Mouse (Mus musculus): ENCODE measurements around the gene Qrich1. TPM values are rescaled to one million over a fixed set of nuclear protein-coding genes. Genes with fewer than 3 reads are reported as not detected.
A peak's percentile ranks its signal among the peaks of the same experiment; 100 is the strongest.
"Not testable (repeated sequence)": the region's sequence is repeated elsewhere in the genome, so short reads cannot be mapped to it uniquely, and the experiment has no call there.

The Qrich1 gene
- total RNA-seq, 1 experiment from 2014 or later = 180 TPM

DNA sequence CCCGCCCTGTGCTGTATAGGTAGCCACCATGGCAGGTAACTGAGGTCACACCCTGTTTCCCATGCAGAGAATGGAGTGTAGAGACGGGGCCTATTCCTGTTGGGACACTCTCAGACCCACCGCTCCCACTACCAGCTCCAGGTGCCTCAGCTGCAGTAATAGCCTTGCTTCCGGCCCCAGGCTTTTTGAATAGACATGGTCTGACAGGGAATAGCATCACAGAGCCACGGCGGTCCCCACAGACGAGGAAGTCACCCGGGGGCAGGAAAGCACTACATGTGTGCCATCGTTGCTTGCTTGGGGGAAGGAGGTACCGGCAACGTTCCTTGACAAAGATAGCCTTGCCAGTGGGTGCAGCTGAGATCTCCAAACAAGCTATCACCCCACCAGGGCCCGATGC, 58.3 kb downstream of the Qrich1 start:
- no peak for ATAC-seq (replicated peaks; ENCODE audit: insufficient number of reproducible peaks, low FRiP score, low TSS enrichment, poor library complexity, severe bottlenecking)

DNA sequence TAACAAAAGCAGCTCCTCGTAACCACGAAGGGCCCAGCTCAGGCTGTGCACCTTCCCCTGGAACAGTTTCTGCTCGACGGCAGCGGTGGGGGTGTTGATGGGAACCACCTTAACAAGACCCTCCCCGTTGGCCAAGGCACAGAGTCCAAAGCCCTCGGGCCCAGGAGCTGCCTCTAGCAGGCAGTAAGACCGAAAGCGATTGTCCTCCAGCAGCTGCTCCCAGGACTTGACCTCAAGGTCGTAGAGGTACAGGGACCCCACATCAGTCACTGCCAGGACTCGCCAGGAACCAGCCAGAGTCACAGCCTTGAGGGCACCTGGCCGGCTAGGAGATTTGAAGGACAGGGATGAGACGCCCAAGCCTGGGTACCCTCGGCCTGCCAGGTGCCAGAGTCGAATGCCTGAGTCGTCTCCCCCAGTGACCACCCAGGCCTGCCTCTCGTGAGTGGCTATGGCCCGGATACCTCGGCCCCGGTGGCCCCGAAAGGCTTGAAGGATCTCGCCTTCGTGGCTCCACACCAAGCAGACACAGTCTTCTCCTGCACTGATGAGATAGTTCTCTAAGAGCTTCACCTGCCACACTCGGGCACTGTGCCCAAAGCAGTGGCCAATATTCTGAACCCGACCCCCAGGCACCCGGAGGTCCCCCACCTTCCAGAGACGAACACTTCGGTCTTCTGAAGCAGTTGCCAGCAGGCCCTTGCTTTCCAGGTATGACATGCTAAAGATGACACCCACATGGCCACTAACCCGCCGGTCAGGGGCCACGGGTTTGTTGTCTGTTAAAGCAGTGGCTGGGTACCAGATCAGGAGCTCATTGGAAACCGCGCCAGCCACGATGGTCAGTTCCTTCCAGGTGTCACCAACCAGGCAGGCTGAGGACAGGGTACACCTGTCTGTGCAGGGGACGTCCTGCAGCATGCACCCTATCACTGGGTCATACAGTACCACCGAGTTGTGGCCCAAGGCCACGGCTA, 59.0 kb downstream of the Qrich1 start:
- ATAC-seq (replicated peaks; ENCODE audit: insufficient number of reproducible peaks, low FRiP score, low TSS enrichment, poor library complexity, severe bottlenecking) = no peak

DNA sequence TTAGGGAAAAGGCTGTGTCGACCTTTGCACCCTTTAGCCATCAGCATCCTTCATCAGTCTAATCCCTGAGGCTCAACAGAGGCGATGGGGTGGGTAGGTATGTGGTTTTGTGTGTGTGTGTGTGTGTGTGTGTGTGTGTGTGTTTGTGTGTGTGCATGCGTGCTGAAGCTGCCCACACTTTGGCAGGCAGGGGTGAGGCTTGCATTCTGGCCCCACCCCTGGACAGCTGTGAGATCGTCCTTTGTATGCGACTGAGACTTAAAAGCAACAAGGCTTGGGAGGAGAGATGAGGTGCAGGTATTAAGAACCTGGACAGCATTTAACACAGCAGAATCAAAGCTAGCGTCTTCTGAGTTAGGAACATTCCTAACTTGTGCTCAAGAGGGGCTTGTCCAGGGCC, 60.4 kb downstream of the Qrich1 start:
- ATAC-seq (replicated peaks; ENCODE audit: insufficient number of reproducible peaks, low FRiP score, low TSS enrichment, poor library complexity, severe bottlenecking) = no peak

DNA sequence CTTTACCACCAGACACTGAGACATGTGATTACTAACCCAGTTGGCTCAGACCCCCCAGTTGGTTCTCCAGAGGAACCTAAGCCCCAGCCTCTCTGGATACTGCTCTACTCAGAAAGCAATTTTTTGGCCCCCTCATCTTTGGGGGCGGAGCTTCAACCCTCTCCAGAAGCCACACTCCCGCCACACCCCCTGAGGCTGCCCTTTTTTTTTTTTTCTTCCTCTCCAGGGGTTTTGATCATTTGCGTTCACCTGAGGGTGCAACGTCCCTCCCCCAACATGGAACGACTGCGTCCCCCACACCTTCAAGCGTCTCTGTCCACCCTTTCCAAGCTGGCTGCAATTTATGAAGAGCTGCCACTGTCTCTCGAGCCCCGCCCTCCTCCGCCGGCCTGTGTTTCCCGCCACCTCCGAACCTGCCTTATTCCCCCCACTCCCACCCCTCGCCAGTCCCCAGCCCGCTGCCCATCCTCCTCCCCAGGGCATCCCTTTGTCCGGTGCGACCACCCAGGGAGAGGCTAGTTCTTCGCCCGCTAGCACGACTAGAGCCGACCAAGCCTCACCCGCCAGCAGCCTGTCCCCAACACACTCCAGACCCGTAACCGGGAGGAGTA, 61.4 kb downstream of the Qrich1 start:
- ATAC-seq (replicated peaks; ENCODE audit: insufficient number of reproducible peaks, low FRiP score, low TSS enrichment, poor library complexity, severe bottlenecking) = no peak

DNA sequence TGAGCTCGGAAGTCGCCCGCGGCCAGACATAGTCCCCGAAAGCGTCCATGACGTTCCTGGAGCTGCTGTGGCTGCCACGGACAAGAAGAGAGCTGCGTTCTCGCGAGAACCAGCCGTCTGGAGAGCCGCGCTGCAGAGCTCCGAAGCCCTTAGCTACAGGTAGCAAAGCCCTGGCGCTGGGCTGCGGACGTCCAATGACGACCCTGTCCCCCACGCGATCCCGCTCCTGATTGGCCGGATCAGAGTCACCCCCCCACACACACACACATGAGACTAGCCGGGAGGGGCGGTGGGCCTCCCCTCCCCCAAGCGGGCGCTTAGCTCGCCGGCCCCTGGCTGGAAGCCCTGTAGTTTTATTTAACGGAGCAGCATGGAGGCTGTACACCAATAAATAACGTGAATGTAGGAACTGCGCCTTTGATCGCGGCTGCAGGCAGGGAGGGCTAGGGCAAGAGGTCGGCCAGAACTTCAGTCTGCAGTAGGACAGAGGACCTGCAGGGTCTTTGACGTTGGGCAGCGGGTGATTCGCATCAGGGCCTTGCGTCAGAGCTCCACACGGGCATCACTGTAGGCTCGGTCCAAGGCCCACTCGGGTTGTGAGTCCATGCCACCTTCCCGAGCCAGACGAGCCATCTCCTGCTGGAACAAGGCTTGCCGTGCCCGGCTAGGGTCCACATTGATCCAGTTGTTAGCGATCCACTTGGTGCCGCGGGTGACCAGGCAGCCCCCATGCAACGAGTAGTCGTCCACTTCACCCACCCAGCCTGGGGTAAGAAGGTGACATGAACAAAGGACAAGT, 62.1 kb downstream of the Qrich1 start, which contains the start of gene Wdr6:
TSS of gene Wdr6 (minus strand) at position 195 of the 799 bp plus-strand sequence.
- peak; percentile 59 for ATAC-seq (replicated peaks; ENCODE audit: insufficient number of reproducible peaks, low FRiP score, low TSS enrichment, poor library complexity, severe bottlenecking)

DNA sequence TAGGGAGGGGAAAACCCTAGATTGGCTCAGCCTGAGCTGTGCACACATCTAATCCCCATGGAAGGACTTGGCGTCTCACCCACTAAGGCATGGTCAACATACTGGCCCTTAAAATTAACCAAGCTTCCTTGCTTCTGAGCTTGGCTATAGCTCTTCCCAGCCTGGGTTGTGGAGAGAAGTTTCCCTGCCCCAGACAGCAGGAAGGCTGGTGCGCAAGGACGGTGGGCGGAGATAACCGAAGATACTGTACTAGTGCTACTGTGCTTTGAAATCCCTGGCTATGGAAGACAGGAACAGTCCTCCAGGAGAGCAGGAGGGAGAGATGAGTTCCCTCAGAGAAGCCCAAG, 62.7 kb downstream of the Qrich1 start:
- ATAC-seq (replicated peaks; ENCODE audit: insufficient number of reproducible peaks, low FRiP score, low TSS enrichment, poor library complexity, severe bottlenecking) = no peak

DNA sequence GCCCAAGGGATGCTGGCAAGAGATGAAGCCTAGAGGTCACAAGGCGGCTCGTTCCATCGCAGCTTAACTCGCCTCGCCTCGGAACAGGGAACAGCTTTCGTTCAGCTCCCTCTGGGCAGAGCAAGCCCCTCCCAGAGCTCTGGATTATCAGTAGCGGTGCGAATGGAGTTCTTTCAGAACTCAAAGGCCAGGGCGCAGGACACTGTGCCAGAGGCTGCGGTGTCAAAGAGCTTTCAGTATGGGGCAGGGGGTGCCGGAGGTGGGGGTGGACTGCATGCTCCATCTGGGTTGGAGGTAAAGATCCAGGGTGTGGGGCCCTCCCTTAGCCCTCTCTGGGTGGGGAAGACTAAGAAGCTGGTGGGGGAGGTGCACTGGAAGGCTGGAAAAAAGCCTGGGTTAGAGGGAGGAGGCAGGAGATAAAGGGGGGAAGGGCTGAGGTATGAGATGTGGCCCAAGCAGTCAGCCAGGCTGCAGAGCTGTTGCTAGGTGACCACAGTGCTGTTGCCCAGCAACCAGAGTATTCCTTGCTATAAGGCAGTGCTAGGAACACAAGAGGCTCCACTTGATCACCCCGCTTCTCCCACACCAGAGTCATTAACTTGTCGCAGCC, 71.1 kb downstream of the Qrich1 start:
- ATAC-seq (replicated peaks; ENCODE audit: insufficient number of reproducible peaks, low FRiP score, low TSS enrichment, poor library complexity, severe bottlenecking) = no peak

DNA sequence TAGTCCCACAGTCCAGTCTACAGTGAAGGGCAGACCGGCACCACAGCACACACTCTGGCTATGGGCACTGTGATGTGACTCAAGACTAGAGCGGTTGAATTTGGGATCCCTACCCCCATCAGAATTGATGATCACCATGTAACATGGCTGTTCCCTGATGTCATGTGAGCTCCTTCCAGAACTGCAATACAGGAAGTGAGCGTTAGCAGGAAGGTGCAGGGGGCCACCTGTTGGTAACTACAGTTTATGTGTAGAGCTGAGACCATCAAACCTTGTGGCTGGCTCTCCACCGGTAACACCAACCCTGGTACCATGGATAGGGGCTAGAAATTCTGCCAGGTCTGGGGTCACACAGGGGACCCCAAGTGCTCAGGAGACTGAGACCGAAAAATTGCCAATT, 72.6 kb downstream of the Qrich1 start:
- no peak for ATAC-seq (replicated peaks; ENCODE audit: insufficient number of reproducible peaks, low FRiP score, low TSS enrichment, poor library complexity, severe bottlenecking)

DNA sequence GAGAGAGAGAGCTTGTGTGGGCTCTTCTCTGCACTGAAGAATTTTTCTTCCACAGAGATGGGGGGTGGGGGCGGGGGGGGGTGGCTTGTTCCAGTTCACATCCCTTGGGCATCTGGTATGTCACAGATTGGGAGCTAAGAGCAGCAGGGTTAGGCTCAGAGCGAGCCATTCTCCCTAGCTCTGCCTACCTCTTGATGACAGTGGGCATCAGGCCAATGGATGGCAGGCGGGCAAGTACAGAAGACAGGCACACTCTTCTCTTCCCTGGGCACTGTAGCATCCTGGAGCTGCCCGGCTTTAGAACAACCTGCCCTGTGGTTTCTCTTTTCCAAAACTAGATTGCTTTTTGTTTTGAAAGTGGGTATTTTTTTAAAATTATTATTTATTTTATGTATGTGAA, 74.9 kb downstream of the Qrich1 start:
- ATAC-seq (replicated peaks; ENCODE audit: insufficient number of reproducible peaks, low FRiP score, low TSS enrichment, poor library complexity, severe bottlenecking) = no peak

DNA sequence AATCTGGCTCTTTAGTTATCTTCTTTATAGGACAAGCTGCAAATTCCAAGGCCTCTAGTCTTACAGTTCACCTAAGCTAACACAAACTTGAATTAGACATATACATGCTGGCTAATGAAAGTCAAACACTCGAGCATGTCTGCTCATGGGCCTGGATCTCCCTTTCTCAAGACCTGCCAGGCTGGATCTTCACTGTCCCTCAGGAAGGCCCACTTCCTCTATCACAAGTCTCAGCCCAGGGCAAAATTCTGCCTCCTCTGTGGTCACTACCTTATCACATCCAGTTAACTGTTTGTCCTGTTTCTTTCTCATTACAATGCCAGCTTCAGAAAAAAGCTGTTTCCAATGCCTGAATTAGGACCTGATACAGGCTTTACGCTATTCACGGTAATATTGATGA, 77.7 kb downstream of the Qrich1 start:
- no peak for ATAC-seq (replicated peaks; ENCODE audit: insufficient number of reproducible peaks, low FRiP score, low TSS enrichment, poor library complexity, severe bottlenecking)

DNA sequence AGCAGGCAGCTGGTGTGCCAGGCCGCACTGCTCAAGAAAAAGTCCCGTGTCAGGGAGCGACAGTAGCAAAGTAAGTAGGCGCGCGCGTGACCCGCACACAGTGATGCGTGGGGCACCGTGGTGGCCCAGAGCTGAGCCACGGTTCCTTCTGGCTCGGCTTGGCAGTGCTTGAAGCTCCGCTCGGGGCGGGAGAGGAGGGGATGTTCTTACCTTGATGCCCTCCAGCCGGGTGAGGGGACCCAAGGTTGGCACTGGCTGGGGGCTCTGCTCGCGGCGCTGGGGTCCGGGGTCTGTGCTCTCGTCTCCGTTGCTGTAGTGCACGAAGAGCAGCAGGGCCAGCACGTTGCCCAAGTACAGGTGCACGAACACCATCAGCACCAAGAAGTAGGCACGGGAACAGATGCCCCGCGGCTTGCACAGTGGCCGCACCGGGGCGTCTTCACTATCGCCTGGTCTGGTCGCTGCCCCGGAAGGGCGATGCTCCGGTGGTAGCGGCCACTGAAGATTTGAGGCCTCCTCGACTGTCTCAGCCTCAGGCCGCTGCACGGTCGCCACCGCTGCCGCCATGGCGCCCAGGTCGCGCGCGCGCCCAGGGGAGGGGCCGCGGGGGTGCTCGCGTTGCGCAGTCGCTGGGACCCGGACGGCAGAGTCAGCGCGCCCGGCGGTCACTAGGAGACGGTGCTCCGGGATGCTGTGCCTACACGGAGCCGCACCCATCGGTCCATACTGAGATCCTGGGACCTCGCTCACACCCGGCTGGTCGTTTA, 80.6 kb downstream of the Qrich1 start, which contains the start of gene P4htm:
TSS of gene P4htm (minus strand) at position 670 of the 767 bp plus-strand sequence.
- peak; percentile 45 for ATAC-seq (replicated peaks; ENCODE audit: insufficient number of reproducible peaks, low FRiP score, low TSS enrichment, poor library complexity, severe bottlenecking)

DNA sequence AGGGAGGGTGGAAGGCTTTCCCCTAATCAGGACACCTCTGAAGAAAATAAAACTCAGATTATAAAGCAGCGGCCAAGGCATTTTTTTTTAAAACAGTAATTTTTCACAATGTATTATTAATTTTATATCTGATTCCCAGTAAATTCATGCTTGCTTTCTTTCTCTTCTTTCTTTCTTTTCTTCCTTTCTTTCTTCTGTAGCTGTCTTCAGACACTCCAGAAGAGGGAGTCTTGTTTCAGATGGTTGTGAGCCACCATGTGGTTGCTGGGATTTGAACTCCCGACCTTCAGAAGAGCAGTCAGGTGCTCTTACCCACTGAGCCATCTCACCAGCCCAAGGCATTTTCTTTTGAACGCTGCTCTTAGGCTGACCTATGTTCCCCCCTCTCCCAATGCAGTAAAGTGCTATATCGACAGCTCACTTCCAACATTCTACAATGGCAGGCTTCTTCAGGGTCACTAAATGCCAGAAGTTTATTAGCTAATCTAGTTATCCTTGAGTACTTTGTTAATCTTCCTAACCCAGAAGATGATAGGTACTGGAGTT, 82.5 kb downstream of the Qrich1 start:
- ATAC-seq (replicated peaks; ENCODE audit: insufficient number of reproducible peaks, low FRiP score, low TSS enrichment, poor library complexity, severe bottlenecking) = no peak

DNA sequence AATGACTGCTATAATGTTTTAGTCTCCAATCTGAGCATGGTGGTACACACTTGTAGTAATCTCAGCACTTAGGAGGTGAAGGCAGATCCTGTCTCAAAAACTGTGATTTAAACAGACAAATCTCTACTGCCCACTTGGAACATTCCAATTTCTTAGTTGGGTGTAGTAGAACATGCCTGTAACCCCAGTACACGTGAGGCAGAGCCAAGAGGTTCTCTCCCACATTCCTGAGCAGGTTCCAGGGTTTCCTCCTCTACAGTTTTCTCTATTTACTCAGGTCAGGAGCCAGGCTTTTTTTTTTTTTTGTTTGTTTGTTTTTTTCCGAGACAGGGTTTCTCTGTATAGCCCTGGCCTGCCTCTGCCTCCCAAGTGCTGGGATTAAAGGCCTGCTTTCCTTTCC, 83.4 kb downstream of the Qrich1 start:
- no peak for ATAC-seq (replicated peaks; ENCODE audit: insufficient number of reproducible peaks, low FRiP score, low TSS enrichment, poor library complexity, severe bottlenecking)

DNA sequence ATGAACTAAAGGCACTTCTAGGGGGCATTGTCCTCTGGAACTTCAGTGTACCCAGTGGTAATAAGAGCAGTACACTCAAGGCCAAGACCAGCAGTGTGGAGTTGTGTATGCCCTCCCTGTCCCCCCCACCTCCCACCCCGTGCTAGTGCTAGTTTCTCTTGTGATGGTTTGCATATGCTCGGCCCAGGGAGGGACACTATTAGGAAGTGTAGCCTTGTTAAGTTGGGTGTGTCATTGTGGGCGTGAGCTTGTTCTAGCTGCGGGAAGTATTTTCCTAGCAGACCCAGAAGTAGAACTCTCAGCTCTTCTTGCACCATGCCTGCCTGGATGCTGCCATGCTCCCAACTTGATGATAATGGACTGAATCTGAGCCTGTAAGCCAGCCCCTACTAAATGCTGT, 85.4 kb downstream of the Qrich1 start:
- no peak for ATAC-seq (replicated peaks; ENCODE audit: insufficient number of reproducible peaks, low FRiP score, low TSS enrichment, poor library complexity, severe bottlenecking)

DNA sequence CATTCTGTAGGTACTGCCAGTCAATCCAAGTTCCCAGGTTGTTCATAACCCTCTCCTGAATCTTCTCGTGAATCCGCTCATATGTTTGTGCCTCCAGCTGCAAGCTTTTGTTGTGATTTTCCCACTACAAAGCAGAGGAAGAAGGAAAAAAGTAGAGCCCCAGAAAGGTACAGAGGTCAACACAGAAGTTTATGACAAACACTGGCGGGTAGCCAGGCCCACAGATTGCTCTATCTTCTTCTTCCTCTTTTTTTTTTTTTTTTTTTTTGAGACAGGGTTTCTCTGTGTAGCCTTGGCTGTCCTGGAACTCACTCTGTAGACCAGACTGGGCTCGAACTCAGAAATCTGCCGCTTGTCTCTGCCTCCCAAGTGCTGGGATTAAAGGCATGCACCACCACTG, 91.3 kb downstream of the Qrich1 start:
- ATAC-seq (replicated peaks; ENCODE audit: insufficient number of reproducible peaks, low FRiP score, low TSS enrichment, poor library complexity, severe bottlenecking) = not testable (repeated sequence)

DNA sequence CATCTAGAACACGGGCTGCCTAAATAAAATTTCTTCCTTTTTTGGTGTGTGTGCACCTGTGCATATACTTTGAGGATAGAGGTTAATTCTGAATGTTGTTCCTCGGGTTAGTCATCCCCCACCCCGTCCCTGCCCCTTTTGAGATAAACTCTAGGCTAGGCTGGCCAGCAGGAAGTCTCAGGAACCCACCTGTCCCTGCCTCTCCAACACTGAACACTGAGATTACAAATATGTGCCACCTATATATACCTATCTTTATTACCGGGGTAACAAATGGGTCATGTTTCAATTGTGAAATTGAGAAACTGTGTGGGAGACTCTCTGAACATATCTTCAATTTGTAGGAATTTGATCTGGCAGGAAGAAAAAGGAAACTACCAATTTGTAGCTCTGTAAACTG, 92.3 kb downstream of the Qrich1 start:
- ATAC-seq (replicated peaks; ENCODE audit: insufficient number of reproducible peaks, low FRiP score, low TSS enrichment, poor library complexity, severe bottlenecking) = no peak

All from monocyte, adult 5-6 weeks (primary cell).